In genomic region chr4:42945043-42945442, GRCm38 (mm10) we compare ENCODE assay signal across 13 mouse cellular contexts. TPM values are rescaled to one million over a fixed set of nuclear protein-coding genes. Genes with fewer than 3 reads are reported as not detected.
DNase-seq lines count a peak whose midpoint lies in the region; ATAC-seq lines count a peak whose summit lies in the region.
"Had no signal": no experiment of that assay in that cellular context is flagged by ENCODE, and none has a peak within 500 bp of the region (broad histone marks: within the 10 kb centered on the region; RNA-seq: fewer than 3 reads in every experiment).

No protein-coding gene starts in this region.

- WGBS in kidney, embryonic 15.5 days: 6% methylated on average over 6 of the region's 6 CpGs

- H3K27me3 ChIP-seq in kidney, embryonic 15.5 days: peaks cover 19% of the 10 kb centered on the region
- H3K27me3 ChIP-seq: embryonic facial prominence, embryonic 15.5 days had no signal

- no peak overlapping the region for H3K4me3 ChIP-seq in kidney, embryonic 15.5 days (replicated peaks)
- H3K4me3 ChIP-seq: embryonic facial prominence, embryonic 15.5 days; megakaryocyte, embryonic 14.5 days had no signal

- H3K9ac ChIP-seq in kidney, embryonic 15.5 days: no peak overlapping the region
- H3K9ac ChIP-seq: embryonic facial prominence, embryonic 15.5 days had no signal

- peak; percentile 72 for DNase-seq in adrenal gland, postnatal 10 days
- no peak for DNase-seq in adrenal gland, adult 8-10 months
- DNase-seq in kidney, postnatal 10 days: peak; percentile 78
- DNase-seq in 3134 (ENCODE audit: extremely low read depth, insufficient read length, low spot score): peak; percentile 37
- DNase-seq in embryo, embryonic 11.5 days (ENCODE audit: low read depth, low spot score): peak; percentile 29
- DNase-seq in thymus, postnatal 36 days: no peak

- no peak overlapping the region for H3K4me2 ChIP-seq in kidney, embryonic 15.5 days
- H3K4me2 ChIP-seq: embryonic facial prominence, embryonic 15.5 days had no signal

- no peaks in the 10 kb centered on the region for H3K9me3 ChIP-seq in kidney, embryonic 15.5 days (replicated peaks)
- H3K9me3 ChIP-seq: embryonic facial prominence, embryonic 15.5 days; megakaryocyte, embryonic 14.5 days had no signal

- peaks cover 10% of the 10 kb centered on the region for H3K4me1 ChIP-seq in kidney, embryonic 15.5 days
- H3K4me1 ChIP-seq: embryonic facial prominence, embryonic 15.5 days had no signal

- no peak for ATAC-seq in kidney, embryonic 15.5 days (replicated peaks; ENCODE audit: low FRiP score)
- no peak for ATAC-seq in monocyte, adult 5-6 weeks (replicated peaks; ENCODE audit: insufficient number of reproducible peaks, low FRiP score, low TSS enrichment, poor library complexity, severe bottlenecking)

- H3K36me3 ChIP-seq in kidney, embryonic 15.5 days: no peaks in the 10 kb centered on the region
- H3K36me3 ChIP-seq: embryonic facial prominence, embryonic 15.5 days had no signal

- no peak overlapping the region for H3K27ac ChIP-seq in kidney, embryonic 15.5 days
- H3K27ac ChIP-seq: embryonic facial prominence, embryonic 15.5 days had no signal

RNA-seq across cellular contexts. Expression of gene Dnajb5, which starts 4.6 kb away (rescaled TPM):
- total RNA-seq in adrenal gland, postnatal 10 days (2021): 10 to 100 TPM; 19.4 to 20.4 TPM
- 10 to 100 TPM; 12.9 to 20.5 (median 18.2) TPM for total RNA-seq in adrenal gland, adult 8-10 months (2022)
- polyA plus RNA-seq in kidney, embryonic 15.5 days (2015; fragmentation: Nextera tagmentation; extraction: Ambion mirVana): 6.9 and 10.0 TPM in 2 replicates
- total RNA-seq in monocyte, adult 5-6 weeks (2017): 2.5 to 10.0 TPM (median 6.9 TPM) in 3 replicates

RNA-seq across cellular contexts. Expression of gene 1700022I11Rik, which starts 24.4 kb away (rescaled TPM):
- total RNA-seq in adrenal gland, postnatal 10 days (2021): not detected
- not detected for total RNA-seq in adrenal gland, adult 8-10 months (2022)
- polyA plus RNA-seq in kidney, embryonic 15.5 days (2015; fragmentation: Nextera tagmentation; extraction: Ambion mirVana): 0.48 and 0.75 TPM in 2 replicates
- 1.4 TPM in 1 of 3 replicates, not detected in the others for total RNA-seq in monocyte, adult 5-6 weeks (2017)
- total RNA-seq: layer of hippocampus, postnatal 25 days had no signal

RNA-seq across cellular contexts. Expression of gene Phf24, which starts 28.6 kb away (rescaled TPM):
- 1 to 10 TPM; 2.4 to 6.3 TPM for total RNA-seq in adrenal gland, postnatal 10 days (2021)
- total RNA-seq in adrenal gland, adult 8-10 months (2022): 1 to 10 TPM; 3.1 to 4.5 (median 3.8) TPM
- polyA plus RNA-seq in kidney, embryonic 15.5 days (2015; fragmentation: Nextera tagmentation; extraction: Ambion mirVana): 0.26 and 0.93 TPM in 2 replicates
- total RNA-seq in monocyte, adult 5-6 weeks (2017): 0.10 TPM in 1 of 3 replicates, not detected in the others
- total RNA-seq: CH12.LX; neutrophil, adult 5-6 weeks had no signal

RNA-seq across cellular contexts. Expression of gene Vcp, which starts 55.3 kb away (rescaled TPM):
- 100 to 1,000 TPM; 238 to 252 TPM for total RNA-seq in adrenal gland, postnatal 10 days (2021)
- total RNA-seq in adrenal gland, adult 8-10 months (2022): 100 to 1,000 TPM; 290 to 420 (median 339) TPM
- polyA plus RNA-seq in kidney, embryonic 15.5 days (2015; fragmentation: Nextera tagmentation; extraction: Ambion mirVana): 547 and 571 TPM in 2 replicates
- 146 to 168 TPM (median 150 TPM) in 3 replicates for total RNA-seq in monocyte, adult 5-6 weeks (2017)

Comparison
In these comparisons a context has a peak if more than half of its experiments do, and no peak if none do; other contexts are left out.
1. DNase-seq: peak in adrenal gland, postnatal 10 days (single experiment), kidney, postnatal 10 days (single experiment), 3134 (single experiment) and embryo, embryonic 11.5 days (single experiment); none in adrenal gland, adult 8-10 months (single experiment) and thymus, postnatal 36 days (0 of 2).